In the genomic region with DNA sequence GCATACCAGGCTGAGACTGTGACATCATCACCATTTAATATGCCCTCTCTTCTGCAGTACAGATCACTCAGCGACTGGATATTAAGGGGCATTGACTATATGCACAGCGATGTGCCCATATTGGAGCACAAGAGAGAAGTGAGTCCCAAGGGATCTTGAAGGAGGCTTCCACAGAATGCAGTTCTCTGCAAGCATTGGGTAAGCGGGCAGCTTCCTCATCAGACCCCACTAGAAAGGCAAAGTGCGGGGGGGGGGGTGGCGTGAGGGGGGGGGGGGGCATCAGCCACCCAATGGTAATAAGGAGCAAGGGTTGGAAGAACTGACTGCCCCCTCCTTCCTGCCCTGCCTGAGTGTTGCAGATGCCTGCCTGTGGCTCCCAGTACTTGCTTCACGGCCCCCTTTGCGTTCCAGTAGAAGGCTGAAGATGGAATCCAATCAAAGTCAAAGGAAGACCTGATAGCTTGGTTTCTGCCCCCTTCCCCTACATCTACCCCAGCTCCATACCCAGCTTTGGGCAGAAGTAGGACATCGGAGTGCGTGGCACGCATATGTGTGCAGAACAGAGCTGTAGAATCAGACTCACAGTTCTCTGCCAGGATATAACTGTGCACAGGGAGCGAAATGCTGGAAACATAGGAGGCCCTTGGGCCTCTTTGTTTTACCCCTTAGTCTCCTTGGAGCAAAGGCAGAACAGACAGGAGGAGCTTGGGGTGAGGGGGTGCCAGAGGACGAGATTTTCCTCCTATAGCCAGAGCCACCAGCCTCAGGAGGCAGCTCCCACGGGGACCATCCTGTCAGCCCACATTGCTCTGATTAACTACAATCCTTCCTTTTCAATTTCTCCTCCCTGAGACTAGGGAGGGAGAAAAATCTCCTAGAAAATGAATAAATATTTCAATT, we compare ENCODE assay signal across 8 mouse cellular contexts. TPM values are rescaled to one million over a fixed set of nuclear protein-coding genes. Genes with fewer than 3 reads are reported as not detected.
DNase-seq lines count a peak whose midpoint lies in the region; ATAC-seq lines count a peak whose summit lies in the region.

No protein-coding gene starts in this region.

- 0 out of 2 replicates have a peak overlapping the region, but pooled peaks have one; percentile 56 for H3K4me3 ChIP-seq in liver, embryonic 13.5 days (replicated peaks)

- no peak for DNase-seq in frontal cortex, adult 2 months (ENCODE audit: extremely low spot score in 1 of 2, low spot score in 1 of 2)
- DNase-seq in urinary bladder, postnatal 25 days (ENCODE audit: low spot score) = peak; percentile 1
- DNase-seq in urinary bladder, adult 2 months (ENCODE audit: low spot score) = no peak
- DNase-seq in liver, embryonic 13.5 days = no peak
- DNase-seq in spleen, postnatal 36 days (ENCODE audit: low spot score in 2 of 2) = no peak
- DNase-seq in thymus, postnatal 10 days (ENCODE audit: low spot score in 2 of 2) = no peak
- no peak for DNase-seq in adrenal gland, postnatal 25 days

- no peaks in the 10 kb centered on the region for H3K9me3 ChIP-seq in liver, embryonic 13.5 days (replicated peaks)

- H3K4me1 ChIP-seq in liver, embryonic 13.5 days (replicated peaks) = peaks cover 51% of the 10 kb centered on the region

- ATAC-seq in frontal cortex, adult (ENCODE audit: low TSS enrichment) = peak; percentile 38; the same call in 1 of the 2 replicates
- no peak for ATAC-seq in liver, embryonic 13.5 days (ENCODE audit: low read depth)

- H3K27me3 ChIP-seq in liver, embryonic 13.5 days = peaks cover 55% of the 10 kb centered on the region

- H3K4me2 ChIP-seq in liver, embryonic 13.5 days = peak overlapping the region; percentile 69

- 57% methylated on average over 12 of the region's 13 CpGs for WGBS in liver, embryonic 13.5 days (ENCODE audit: insufficient replicate concordance)

- H3K36me3 ChIP-seq in liver, embryonic 13.5 days = no peaks in the 10 kb centered on the region

- no peak overlapping the region for H3K9ac ChIP-seq in liver, embryonic 13.5 days

- no peak overlapping the region for H3K27ac ChIP-seq in liver, embryonic 13.5 days

RNA-seq across cellular contexts. Expression of a gene that starts 3.1 kb away (rescaled TPM):
- polyA plus RNA-seq in frontal cortex, adult 2 months (2012; rRNA removed) = 5.4 and 5.5 TPM in 2 replicates
- 23.5 and 23.6 TPM in 2 replicates for polyA plus RNA-seq in urinary bladder, adult 2 months (2012; rRNA removed)
- 1.2 and 1.4 TPM in 2 replicates for polyA plus RNA-seq in liver, embryonic 13.5 days (2015; fragmentation: Nextera tagmentation; extraction: Ambion mirVana)
- total RNA-seq in adrenal gland, postnatal 25 days (2021) = 15.2 and 18.1 TPM in 2 replicates
